Mouse (Mus musculus): ENCODE measurements around the gene Ipmk. TPM values are rescaled to one million over a fixed set of nuclear protein-coding genes. Genes with fewer than 3 reads are reported as not detected.

Ipmk gene
- polyA plus RNA-seq, 1 experiment from 2014 or later = 21.0 TPM

GRCm38 (mm10) chr10:71421531-71421930 is 74.0 kb downstream of the Ipmk start:
- 59% methylated on average over 5 of the region's 5 CpGs for WGBS
- H3K36me3 ChIP-seq (replicated peaks; ENCODE audit: control insufficient read depth, insufficient read depth, low read depth, low read length) = no peaks in the 10 kb centered on the region
- H3K4me1 ChIP-seq (ENCODE audit: control insufficient read depth, insufficient read depth, low read length) = no peaks in the 10 kb centered on the region
- no peaks in the 10 kb centered on the region for H3K27me3 ChIP-seq (ENCODE audit: control insufficient read depth, insufficient read depth, low read length)
- DNase-seq (ENCODE audit: low spot score) (no peak), ATAC-seq (replicated peaks; ENCODE audit: insufficient number of reproducible peaks, low FRiP score, low TSS enrichment, low read depth) (no peak)
- no peak overlapping the region for H3K4me2 ChIP-seq (ENCODE audit: low read depth, low read length)
- H3K4me3 ChIP-seq (ENCODE audit: low read depth, low read length) = no peak overlapping the region
- H3K9me3 ChIP-seq (replicated peaks; ENCODE audit: control insufficient read depth, low read length) = no peaks in the 10 kb centered on the region
- H3K9ac ChIP-seq (replicated peaks; ENCODE audit: low read length) = no peak overlapping the region
- no peak overlapping the region for H3K27ac ChIP-seq (replicated peaks; ENCODE audit: low read depth, low read length)

GRCm38 (mm10) chr10:71422047-71423037 is 74.8 kb downstream of the Ipmk start:
- no peak for ATAC-seq (replicated peaks; ENCODE audit: insufficient number of reproducible peaks, low FRiP score, low TSS enrichment, low read depth)
- 45% methylated on average over 14 of the region's 14 CpGs for WGBS

GRCm38 (mm10) chr10:71426740-71427139 is 79.2 kb downstream of the Ipmk start:
- Histone ChIP-seq H3K27ac (replicated peaks; ENCODE audit: low read depth, low read length) (no peak overlapping the region), H3K9ac (replicated peaks; ENCODE audit: low read length) (no peak overlapping the region), H3K36me3 (replicated peaks; ENCODE audit: control insufficient read depth, insufficient read depth, low read depth, low read length) (no peaks in the 10 kb centered on the region), H3K4me3 (ENCODE audit: low read depth, low read length) (no peak overlapping the region), H3K4me2 (ENCODE audit: low read depth, low read length) (no peak overlapping the region), H3K27me3 (ENCODE audit: control insufficient read depth, insufficient read depth, low read length) (no peaks in the 10 kb centered on the region), H3K9me3 (replicated peaks; ENCODE audit: control insufficient read depth, low read length) (no peaks in the 10 kb centered on the region), H3K4me1 (ENCODE audit: control insufficient read depth, insufficient read depth, low read length) (no peaks in the 10 kb centered on the region)
- WGBS = 76% methylated on average over 6 of the region's 6 CpGs
- ATAC-seq (replicated peaks; ENCODE audit: insufficient number of reproducible peaks, low FRiP score, low TSS enrichment, low read depth) (no peak), DNase-seq (ENCODE audit: low spot score) (no peak)

More at GRCm38 (mm10) chr10:71422047-71423037, 74.8 kb downstream of the Ipmk start:
- peak; percentile 84 for DNase-seq (ENCODE audit: low spot score)
- Histone ChIP-seq H3K27me3 (ENCODE audit: control insufficient read depth, insufficient read depth, low read length) (no peaks in the 10 kb centered on the region), H3K27ac (replicated peaks; ENCODE audit: low read depth, low read length) (no peak overlapping the region), H3K4me3 (ENCODE audit: low read depth, low read length) (no peak overlapping the region), H3K9me3 (replicated peaks; ENCODE audit: control insufficient read depth, low read length) (no peaks in the 10 kb centered on the region), H3K9ac (replicated peaks; ENCODE audit: low read length) (no peak overlapping the region), H3K4me2 (ENCODE audit: low read depth, low read length) (no peak overlapping the region), H3K4me1 (ENCODE audit: control insufficient read depth, insufficient read depth, low read length) (no peaks in the 10 kb centered on the region), H3K36me3 (replicated peaks; ENCODE audit: control insufficient read depth, insufficient read depth, low read depth, low read length) (no peaks in the 10 kb centered on the region)

GRCm38 (mm10) chr10:71427381-71427780 is 79.8 kb downstream of the Ipmk start:
- Histone ChIP-seq H3K4me3 (ENCODE audit: low read depth, low read length) (no peak overlapping the region), H3K36me3 (replicated peaks; ENCODE audit: control insufficient read depth, insufficient read depth, low read depth, low read length) (no peaks in the 10 kb centered on the region), H3K9me3 (replicated peaks; ENCODE audit: control insufficient read depth, low read length) (no peaks in the 10 kb centered on the region), H3K4me1 (ENCODE audit: control insufficient read depth, insufficient read depth, low read length) (no peaks in the 10 kb centered on the region), H3K27me3 (ENCODE audit: control insufficient read depth, insufficient read depth, low read length) (no peaks in the 10 kb centered on the region), H3K4me2 (ENCODE audit: low read depth, low read length) (no peak overlapping the region), H3K27ac (replicated peaks; ENCODE audit: low read depth, low read length) (no peak overlapping the region), H3K9ac (replicated peaks; ENCODE audit: low read length) (no peak overlapping the region)
- 78% methylated on average over 10 of the region's 10 CpGs for WGBS
- ATAC-seq (replicated peaks; ENCODE audit: insufficient number of reproducible peaks, low FRiP score, low TSS enrichment, low read depth) = no peak
- DNase-seq (ENCODE audit: low spot score) = no peak

- H3K36me3 ChIP-seq (replicated peaks; ENCODE audit: control insufficient read depth, insufficient read depth, low read depth, low read length) = no peaks in the 10 kb centered on the region
- H3K4me3 ChIP-seq (ENCODE audit: low read depth, low read length) = no peak overlapping the region
- H3K27me3 ChIP-seq (ENCODE audit: control insufficient read depth, insufficient read depth, low read length) = no peaks in the 10 kb centered on the region
- peak; percentile 43 for DNase-seq (ENCODE audit: low spot score)
- no peak overlapping the region for H3K27ac ChIP-seq (replicated peaks; ENCODE audit: low read depth, low read length)
- ATAC-seq (replicated peaks; ENCODE audit: insufficient number of reproducible peaks, low FRiP score, low TSS enrichment, low read depth) = no peak
- WGBS = 64% methylated on average over 13 of the region's 13 CpGs
- no peak overlapping the region for H3K4me2 ChIP-seq (ENCODE audit: low read depth, low read length)
- H3K9me3 ChIP-seq (replicated peaks; ENCODE audit: control insufficient read depth, low read length) = no peaks in the 10 kb centered on the region
- no peak overlapping the region for H3K9ac ChIP-seq (replicated peaks; ENCODE audit: low read length)
- H3K4me1 ChIP-seq (ENCODE audit: control insufficient read depth, insufficient read depth, low read length) = no peaks in the 10 kb centered on the region
These were observed 80.8 kb downstream of the Ipmk start for GRCm38 (mm10) chr10:71428246-71428864.

GRCm38 (mm10) chr10:71430661-71431060 is 83.1 kb downstream of the Ipmk start:
- WGBS = 88% methylated on average over 6 of the region's 6 CpGs
- Histone ChIP-seq H3K9me3 (replicated peaks; ENCODE audit: control insufficient read depth, low read length) (no peaks in the 10 kb centered on the region), H3K9ac (replicated peaks; ENCODE audit: low read length) (no peak overlapping the region), H3K36me3 (replicated peaks; ENCODE audit: control insufficient read depth, insufficient read depth, low read depth, low read length) (no peaks in the 10 kb centered on the region), H3K4me2 (ENCODE audit: low read depth, low read length) (no peak overlapping the region), H3K4me1 (ENCODE audit: control insufficient read depth, insufficient read depth, low read length) (no peaks in the 10 kb centered on the region), H3K4me3 (ENCODE audit: low read depth, low read length) (no peak overlapping the region), H3K27me3 (ENCODE audit: control insufficient read depth, insufficient read depth, low read length) (no peaks in the 10 kb centered on the region), H3K27ac (replicated peaks; ENCODE audit: low read depth, low read length) (no peak overlapping the region)
- no peak for ATAC-seq (replicated peaks; ENCODE audit: insufficient number of reproducible peaks, low FRiP score, low TSS enrichment, low read depth)
- DNase-seq (ENCODE audit: low spot score) = no peak

DNA sequence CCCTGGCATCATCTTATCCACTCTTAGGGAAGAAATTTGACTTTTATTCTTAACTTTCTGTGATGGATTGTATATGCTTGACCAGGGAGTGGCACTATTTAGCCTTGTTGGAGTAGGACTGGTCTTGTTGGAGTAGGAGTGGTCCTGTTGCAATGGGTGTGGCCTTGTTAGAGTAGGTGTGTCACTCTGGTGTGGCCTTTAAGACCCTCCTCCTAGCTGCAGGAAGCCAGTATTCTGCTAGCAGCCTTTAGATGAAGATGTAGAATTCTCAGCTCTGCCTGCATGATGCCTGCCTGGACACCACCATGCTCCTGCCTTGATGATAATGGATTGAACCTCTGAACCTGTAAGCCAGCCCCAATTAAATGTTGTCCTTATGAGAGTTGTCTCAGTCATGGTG is 95.5 kb downstream of the Ipmk start:
- Histone ChIP-seq H3K4me2 (ENCODE audit: low read depth, low read length) (no peak overlapping the region), H3K9me3 (replicated peaks; ENCODE audit: control insufficient read depth, low read length) (no peaks in the 10 kb centered on the region), H3K9ac (replicated peaks; ENCODE audit: low read length) (no peak overlapping the region), H3K27me3 (ENCODE audit: control insufficient read depth, insufficient read depth, low read length) (no peaks in the 10 kb centered on the region), H3K36me3 (replicated peaks; ENCODE audit: control insufficient read depth, insufficient read depth, low read depth, low read length) (no peaks in the 10 kb centered on the region), H3K4me3 (ENCODE audit: low read depth, low read length) (no peak overlapping the region), H3K27ac (replicated peaks; ENCODE audit: low read depth, low read length) (no peak overlapping the region), H3K4me1 (ENCODE audit: control insufficient read depth, insufficient read depth, low read length) (no peaks in the 10 kb centered on the region)
- ATAC-seq (replicated peaks; ENCODE audit: insufficient number of reproducible peaks, low FRiP score, low TSS enrichment, low read depth) = no peak
- no peak for DNase-seq (ENCODE audit: low spot score)

- Histone ChIP-seq H3K36me3 (replicated peaks; ENCODE audit: control insufficient read depth, insufficient read depth, low read depth, low read length) (no peaks in the 10 kb centered on the region), H3K4me3 (ENCODE audit: low read depth, low read length) (no peak overlapping the region), H3K4me1 (ENCODE audit: control insufficient read depth, insufficient read depth, low read length) (no peaks in the 10 kb centered on the region), H3K4me2 (ENCODE audit: low read depth, low read length) (no peak overlapping the region), H3K27ac (replicated peaks; ENCODE audit: low read depth, low read length) (no peak overlapping the region), H3K27me3 (ENCODE audit: control insufficient read depth, insufficient read depth, low read length) (no peaks in the 10 kb centered on the region), H3K9ac (replicated peaks; ENCODE audit: low read length) (no peak overlapping the region), H3K9me3 (replicated peaks; ENCODE audit: control insufficient read depth, low read length) (no peaks in the 10 kb centered on the region)
- DNase-seq (ENCODE audit: low spot score) = no peak
- no peak for ATAC-seq (replicated peaks; ENCODE audit: insufficient number of reproducible peaks, low FRiP score, low TSS enrichment, low read depth)
- WGBS = 72% methylated on average over 8 of the region's 8 CpGs
These were observed 100.1 kb downstream of the Ipmk start for GRCm38 (mm10) chr10:71447661-71448060.
